Mouse (Mus musculus) forebrain, embryonic 12.5 days (tissue): ENCODE measurements around the gene Olfr495. TPM values are rescaled to one million over a fixed set of nuclear protein-coding genes. Genes with fewer than 3 reads are reported as not detected.

Experiments
- ATAC-seq: fragments of 200-750 bp; cut with Nextera tagmentation; 2 replicates; pipeline ENCODE4 v1.8.0; 2017; ENCODE audit warnings: moderate TSS enrichment; ENCODE audit not compliant: low FRiP score
- H3K27ac ChIP-seq: fragments of 300-500 bp; sonication (generic); 2 replicates; pipeline ENCODE4 v1.5.1; 2016; ENCODE audit warnings: mild to moderate bottlenecking
- H3K27me3 ChIP-seq: fragments of 300-500 bp; sonication (generic); 2 replicates; pipeline ENCODE4 v1.6.1; 2016; ENCODE audit warnings: mild to moderate bottlenecking
- H3K36me3 ChIP-seq: fragments of 300-500 bp; sonication (generic); replicated peaks from 2 replicates; pipeline ENCODE4 v1.6.1; 2016; ENCODE audit warnings: mild to moderate bottlenecking
- H3K4me1 ChIP-seq: fragments of 300-500 bp; sonication (generic); 2 replicates; pipeline ENCODE4 v1.6.1; 2016
- H3K4me2 ChIP-seq: fragments of 300-500 bp; sonication (generic); 2 replicates; pipeline ENCODE4 v1.6.1; 2016; ENCODE audit warnings: mild to moderate bottlenecking, moderate library complexity
- H3K4me3 ChIP-seq: fragments of 300-500 bp; sonication (generic); replicated peaks from 2 replicates; pipeline ENCODE4 v1.5.1; 2016; ENCODE audit warnings: mild to moderate bottlenecking
- H3K9ac ChIP-seq: fragments of 300-500 bp; sonication (generic); 2 replicates; pipeline ENCODE4 v1.6.1; 2016; ENCODE audit warnings: mild to moderate bottlenecking
- H3K9me3 ChIP-seq: fragments of 300-500 bp; sonication (generic); 2 replicates; pipeline ENCODE4 v1.6.1; 2016
- WGBS: fragments of 180-500 bp; shearing (Covaris S2); methylation state at CpG from one replicate; pipeline ENCODE4 v1.1.7; 2016; 5-methylcytosine and 5-hydroxymethylcytosine counted together
- polyA plus RNA-seq: library from polyadenylated mRNA; unstranded; fragments of >200 nt; fragmentation: Nextera tagmentation; extraction: Ambion mirVana; gene quantifications from 2 replicates; pipeline ENCODE4 v1.2.1, GENCODE M21; 2016

The Olfr495 gene
- polyA plus RNA-seq: not detected in 2 replicates

DNA sequence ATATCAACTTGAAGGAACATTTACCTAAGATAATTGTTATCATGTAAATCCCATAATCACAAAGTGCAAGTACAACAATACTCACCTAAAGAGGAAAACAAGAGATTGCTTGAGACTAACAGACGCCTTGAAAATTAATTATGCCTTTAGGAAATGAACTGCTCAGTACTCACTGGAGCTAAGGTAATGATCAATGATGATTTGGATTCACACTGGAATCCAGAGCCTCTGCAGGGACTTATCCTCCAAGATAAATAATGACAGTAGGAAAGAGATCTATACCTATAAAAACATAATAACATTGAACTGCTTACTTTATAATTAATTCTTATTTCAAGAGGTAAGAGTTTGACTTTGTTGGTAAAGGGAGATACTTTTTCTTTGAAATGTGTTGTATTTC, at the start of gene Olfr495:
Gene Olfr495, plus strand, starts transcription at position 301 of the 400 bp plus-strand sequence.
- H3K4me3 ChIP-seq: no peak within 1 kb of the TSS
- no peaks in the 10 kb centered on the region for H3K9me3 ChIP-seq
- ATAC-seq: no peak
- H3K27ac ChIP-seq: no peak within 1 kb of the TSS
- H3K9ac ChIP-seq: no peak within 1 kb of the TSS
- no peaks in the 10 kb centered on the region for H3K27me3 ChIP-seq
- no peaks in the 10 kb centered on the region for H3K36me3 ChIP-seq
- WGBS: 74% methylated on average over 1 of the region's 1 CpGs
- no peaks in the 10 kb centered on the region for H3K4me1 ChIP-seq
- H3K4me2 ChIP-seq: no peak within 1 kb of the TSS

DNA sequence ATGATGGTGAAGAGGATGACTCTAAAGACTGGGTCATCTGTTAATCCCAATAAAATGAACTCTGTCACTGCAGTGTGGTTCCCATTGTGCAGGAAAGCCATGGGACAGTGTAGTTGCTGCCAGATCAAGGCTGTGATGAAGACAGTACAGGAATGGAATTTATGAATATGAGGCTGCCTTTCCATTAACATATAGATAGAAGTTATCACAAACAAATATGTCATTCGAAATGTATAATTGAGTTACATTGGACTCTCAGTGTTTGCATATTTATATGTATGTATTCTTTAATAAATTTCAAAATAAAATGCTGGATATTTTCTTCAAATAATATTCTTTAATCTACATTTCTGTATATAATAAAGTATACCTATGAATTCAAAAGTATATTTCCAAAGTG, 46.1 kb upstream of the Olfr495 start, which contains the start of gene Olfr493:
Gene Olfr493, minus strand, starts transcription at position 101 of the 400 bp plus-strand sequence.
- H3K4me2 ChIP-seq: no peak within 1 kb of the TSS
- H3K4me3 ChIP-seq: no peak within 1 kb of the TSS
- WGBS: 67% methylated on average over 1 of the region's 1 CpGs
- no peaks in the 10 kb centered on the region for H3K4me1 ChIP-seq
- H3K9ac ChIP-seq: no peak within 1 kb of the TSS
- no peaks in the 10 kb centered on the region for H3K27me3 ChIP-seq
- H3K9me3 ChIP-seq: no peaks in the 10 kb centered on the region
- no peaks in the 10 kb centered on the region for H3K36me3 ChIP-seq
- no peak within 1 kb of the TSS for H3K27ac ChIP-seq
- no peak for ATAC-seq

DNA sequence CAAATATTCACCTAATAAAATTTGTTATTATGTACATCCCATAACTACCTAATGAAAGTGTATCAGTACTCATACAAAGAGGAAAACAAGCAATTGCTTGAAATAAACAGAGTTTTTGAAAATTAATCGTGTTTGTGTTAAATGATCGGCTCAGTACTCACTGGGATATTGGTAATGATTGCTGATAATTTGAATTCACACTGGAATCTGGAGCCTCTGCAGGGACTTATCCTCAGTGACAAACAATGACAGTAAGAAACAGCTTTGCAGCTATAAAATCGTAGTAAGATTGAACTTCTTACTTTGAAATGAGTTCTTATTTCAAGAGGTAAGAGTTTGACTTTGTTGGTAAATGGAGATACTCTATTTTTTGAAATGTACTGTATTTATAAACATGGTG, 27.9 kb upstream of the Olfr495 start, which contains the start of gene Olfr494:
Gene Olfr494, plus strand, starts transcription at position 301 of the 400 bp plus-strand sequence.
- Histone ChIP-seq H3K9ac (no peak within 1 kb of the TSS), H3K4me2 (no peak within 1 kb of the TSS), H3K27ac (no peak within 1 kb of the TSS), H3K4me1 (no peaks in the 10 kb centered on the region), H3K4me3 (no peak within 1 kb of the TSS), H3K36me3 (no peaks in the 10 kb centered on the region), H3K27me3 (no peaks in the 10 kb centered on the region), H3K9me3 (no peaks in the 10 kb centered on the region)
- 88% methylated on average over 3 of the region's 3 CpGs for WGBS
- no peak for ATAC-seq

DNA sequence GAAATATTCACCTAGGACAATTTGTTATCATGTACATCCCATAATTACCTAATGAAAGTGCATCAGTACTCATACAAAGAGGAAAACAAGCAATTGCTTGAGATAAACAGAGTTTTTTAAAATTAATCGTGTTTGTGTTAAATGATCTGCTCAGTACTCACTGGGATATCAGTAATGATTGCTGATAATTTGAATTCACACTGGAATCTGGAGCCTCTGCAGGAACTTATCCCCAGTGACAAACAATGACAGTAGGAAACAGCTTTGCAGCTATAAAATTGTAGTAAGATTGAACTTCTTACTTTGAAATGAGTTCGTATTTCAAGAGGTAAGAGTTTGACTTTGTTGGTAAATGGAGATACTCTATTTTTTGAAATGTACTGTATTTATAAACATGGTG, 27.2 kb downstream of the Olfr495 start, which contains the start of gene Olfr497:
Gene Olfr497, plus strand, starts transcription at position 301 of the 400 bp plus-strand sequence.
- H3K4me1 ChIP-seq: no peaks in the 10 kb centered on the region
- no peaks in the 10 kb centered on the region for H3K36me3 ChIP-seq
- H3K27ac ChIP-seq: no peak within 1 kb of the TSS
- H3K4me2 ChIP-seq: no peak within 1 kb of the TSS
- ATAC-seq: no peak
- no peaks in the 10 kb centered on the region for H3K9me3 ChIP-seq
- WGBS: 81% methylated on average over 2 of the region's 2 CpGs
- H3K27me3 ChIP-seq: no peaks in the 10 kb centered on the region
- H3K9ac ChIP-seq: no peak within 1 kb of the TSS
- no peak within 1 kb of the TSS for H3K4me3 ChIP-seq

Other genes with a start within 250 kb of the Olfr495 start
- not detected in 2 replicates for gene Olfr485, start 233.3 kb upstream of the Olfr495 start, polyA plus RNA-seq
- gene Olfr486, start 220.4 kb upstream of the Olfr495 start, polyA plus RNA-seq: not detected in 2 replicates
- not detected in 2 replicates for gene Olfr487, start 178.5 kb upstream of the Olfr495 start, polyA plus RNA-seq
- gene Olfr488, start 134.8 kb upstream of the Olfr495 start, polyA plus RNA-seq: 0.06 TPM in 1 of 2 replicates, not detected in the other
- gene Olfr490, start 104.2 kb upstream of the Olfr495 start, polyA plus RNA-seq: not detected in 2 replicates
- gene Olfr491, start 79.7 kb upstream of the Olfr495 start, polyA plus RNA-seq: not detected in 2 replicates
- gene Olfr492, start 69.5 kb upstream of the Olfr495 start, polyA plus RNA-seq: not detected in 2 replicates
- not detected in 2 replicates for gene Olfr493, start 46.2 kb upstream of the Olfr495 start, polyA plus RNA-seq
- not detected in 2 replicates for gene Olfr494, start 27.8 kb upstream of the Olfr495 start, polyA plus RNA-seq
- gene Olfr497, start 27.3 kb downstream of the Olfr495 start, polyA plus RNA-seq: not detected in 2 replicates
- gene Olfr498, start 72.2 kb downstream of the Olfr495 start, polyA plus RNA-seq: not detected in 2 replicates
- not detected in 2 replicates for gene Olfr502, start 131.9 kb downstream of the Olfr495 start, polyA plus RNA-seq
- gene Olfr503, start 151.4 kb downstream of the Olfr495 start, polyA plus RNA-seq: not detected in 2 replicates
- gene Olfr504, start 172.6 kb downstream of the Olfr495 start, polyA plus RNA-seq: not detected in 2 replicates
- gene Olfr506, start 217.6 kb downstream of the Olfr495 start, polyA plus RNA-seq: not detected in 2 replicates
- gene Olfr507, start 228.6 kb downstream of the Olfr495 start, polyA plus RNA-seq: not detected in 2 replicates
- not detected in 2 replicates for gene Olfr508, start 236.8 kb downstream of the Olfr495 start, polyA plus RNA-seq